Mouse (Mus musculus): ENCODE results near the gene Gm28053. TPM values are rescaled to one million over a fixed set of nuclear protein-coding genes. Genes with fewer than 3 reads are reported as not detected.

Gm28053 gene
- 1.9 and 3.8 TPM in 2 replicates for polyA plus RNA-seq (2014; fragmentation: Nextera tagmentation; extraction: Ambion mirVana)

DNA sequence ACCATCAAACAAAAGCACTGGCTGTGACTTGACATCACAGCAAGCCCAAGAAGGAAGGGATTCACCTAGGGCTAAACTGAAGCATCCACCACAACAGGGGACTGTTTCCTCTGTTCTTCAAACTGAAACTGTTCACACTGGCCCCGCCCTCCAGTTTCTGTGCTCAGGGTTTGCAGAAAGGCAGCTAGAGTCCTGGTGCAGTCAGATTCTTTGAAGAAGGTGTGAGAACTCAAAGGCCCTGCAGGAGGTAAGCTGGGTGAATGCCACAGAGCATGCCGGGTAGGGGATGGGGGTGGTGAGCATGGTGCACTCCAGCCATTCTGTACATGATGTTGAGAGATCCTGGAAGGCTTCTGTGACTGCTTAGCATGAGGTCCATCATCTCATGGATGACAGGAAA is at the start of gene Gm28053, which contains the start of gene Gimap7:
Gene Gm28053 (plus strand): TSS at position 153 of the 400 bp plus-strand sequence.
Gene Gimap7 (plus strand): TSS at position 167 of the 400 bp plus-strand sequence.
- no peaks in the 10 kb centered on the region for H3K4me1 ChIP-seq (ENCODE audit: control insufficient read depth, insufficient read depth, low read length)
- ATAC-seq (ENCODE audit: insufficient number of reproducible peaks, insufficient read depth, low FRiP score, low read depth) = no peak
- no peak within 1 kb of the TSS for H3K9ac ChIP-seq (replicated peaks; ENCODE audit: low read depth, low read length)
- H3K36me3 ChIP-seq (ENCODE audit: control insufficient read depth, insufficient read depth, low read length) = no peaks in the 10 kb centered on the region
- 50% methylated on average over 2 of the region's 2 CpGs for WGBS
- no peak within 1 kb of the TSS for H3K27ac ChIP-seq (ENCODE audit: low read length)
- H3K4me3 ChIP-seq (ENCODE audit: low read depth, low read length) = no peak within 1 kb of the TSS
- H3K4me2 ChIP-seq (replicated peaks; ENCODE audit: low read depth, low read length) = no peak within 1 kb of the TSS
- no peaks in the 10 kb centered on the region for H3K27me3 ChIP-seq (ENCODE audit: control insufficient read depth, insufficient read depth, low read length)
- no peaks in the 10 kb centered on the region for H3K9me3 ChIP-seq (ENCODE audit: control insufficient read depth, low read depth, low read length)

DNA sequence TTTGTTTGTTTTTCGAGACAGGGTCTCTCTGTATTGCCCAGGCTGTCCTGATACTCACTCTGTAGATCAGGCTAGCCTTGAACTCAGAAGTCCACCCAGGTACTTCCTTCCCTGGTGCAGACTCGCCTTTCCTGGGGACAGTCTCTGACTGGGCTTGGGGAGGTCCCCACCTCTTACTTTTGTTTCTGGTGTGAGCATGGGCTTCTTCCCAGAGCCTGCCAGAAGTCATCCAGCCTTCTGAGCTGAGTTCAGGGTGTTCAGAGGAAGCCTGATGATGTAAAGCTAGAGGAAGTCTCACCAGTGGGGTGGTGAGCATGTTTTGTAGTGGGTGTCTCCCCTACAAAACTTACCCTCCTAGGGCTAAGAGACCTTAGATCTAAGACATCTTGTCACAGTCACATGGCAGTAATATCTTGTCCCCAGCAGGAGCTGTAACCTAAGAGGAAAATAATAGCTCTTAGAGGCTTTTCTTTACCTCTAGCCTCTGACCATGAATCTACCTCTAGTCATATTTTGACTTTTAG is 48.9 kb upstream of the Gm28053 start:
- Histone ChIP-seq H3K27me3 (ENCODE audit: control insufficient read depth, insufficient read depth, low read length) (no peaks in the 10 kb centered on the region), H3K4me1 (ENCODE audit: control insufficient read depth, insufficient read depth, low read length) (no peaks in the 10 kb centered on the region), H3K4me3 (ENCODE audit: low read depth, low read length) (no peak overlapping the region), H3K27ac (ENCODE audit: low read length) (no peak overlapping the region), H3K9ac (replicated peaks; ENCODE audit: low read depth, low read length) (no peak overlapping the region), H3K36me3 (ENCODE audit: control insufficient read depth, insufficient read depth, low read length) (no peaks in the 10 kb centered on the region), H3K9me3 (ENCODE audit: control insufficient read depth, low read depth, low read length) (no peaks in the 10 kb centered on the region), H3K4me2 (replicated peaks; ENCODE audit: low read depth, low read length) (no peak overlapping the region)
- 55% methylated on average over 2 of the region's 2 CpGs for WGBS
- ATAC-seq (ENCODE audit: insufficient number of reproducible peaks, insufficient read depth, low FRiP score, low read depth) = no peak

DNA sequence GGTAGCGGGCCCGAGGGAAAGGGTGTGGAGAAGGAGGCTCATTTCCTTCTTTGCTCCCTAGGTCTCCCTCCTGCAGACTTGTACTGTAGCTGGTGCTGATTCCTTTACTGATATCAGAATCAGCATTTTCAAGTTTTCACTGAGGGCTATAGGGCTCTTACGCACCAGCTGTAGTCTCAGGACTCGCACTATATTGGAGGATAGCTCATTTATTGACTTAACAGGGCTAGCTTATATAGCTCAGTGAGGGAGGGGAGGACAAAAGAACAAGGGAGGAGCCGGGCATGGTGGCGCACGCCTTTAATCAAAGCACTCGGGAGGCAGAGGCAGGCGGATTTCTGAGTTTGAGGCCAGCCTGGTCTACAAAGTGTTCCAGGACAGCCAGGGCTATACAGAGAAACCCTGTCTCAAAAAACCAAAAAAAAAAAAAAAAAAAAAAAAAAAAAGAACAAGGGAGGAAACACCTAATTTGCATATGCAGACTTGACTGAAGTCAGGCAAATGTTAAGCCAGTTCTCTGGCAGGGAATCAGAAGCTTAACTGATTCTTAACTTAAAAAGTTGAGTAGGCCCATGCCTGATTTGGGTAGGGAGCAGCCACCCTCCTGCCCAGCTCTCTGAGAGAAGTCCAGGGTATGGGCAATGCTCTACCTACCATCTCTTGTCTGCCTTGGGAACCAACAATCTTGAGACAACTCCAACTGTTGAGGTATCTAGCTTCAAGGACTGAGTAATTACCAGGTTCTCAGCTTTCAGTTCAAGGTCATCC is 43.9 kb upstream of the Gm28053 start:
- 94% methylated on average over 9 of the region's 9 CpGs for WGBS
- H3K36me3 ChIP-seq (ENCODE audit: control insufficient read depth, insufficient read depth, low read length) = no peaks in the 10 kb centered on the region
- no peak overlapping the region for H3K4me3 ChIP-seq (ENCODE audit: low read depth, low read length)
- no peaks in the 10 kb centered on the region for H3K9me3 ChIP-seq (ENCODE audit: control insufficient read depth, low read depth, low read length)
- 0 out of 2 replicates have a peak, but pooled peaks cover 2% of the 10 kb centered on the region for H3K4me1 ChIP-seq (ENCODE audit: control insufficient read depth, insufficient read depth, low read length)
- H3K27ac ChIP-seq (ENCODE audit: low read length) = no peak overlapping the region
- H3K9ac ChIP-seq (replicated peaks; ENCODE audit: low read depth, low read length) = no peak overlapping the region
- H3K4me2 ChIP-seq (replicated peaks; ENCODE audit: low read depth, low read length) = no peak overlapping the region
- ATAC-seq (ENCODE audit: insufficient number of reproducible peaks, insufficient read depth, low FRiP score, low read depth) = no peak
- H3K27me3 ChIP-seq (ENCODE audit: control insufficient read depth, insufficient read depth, low read length) = no peaks in the 10 kb centered on the region

DNA sequence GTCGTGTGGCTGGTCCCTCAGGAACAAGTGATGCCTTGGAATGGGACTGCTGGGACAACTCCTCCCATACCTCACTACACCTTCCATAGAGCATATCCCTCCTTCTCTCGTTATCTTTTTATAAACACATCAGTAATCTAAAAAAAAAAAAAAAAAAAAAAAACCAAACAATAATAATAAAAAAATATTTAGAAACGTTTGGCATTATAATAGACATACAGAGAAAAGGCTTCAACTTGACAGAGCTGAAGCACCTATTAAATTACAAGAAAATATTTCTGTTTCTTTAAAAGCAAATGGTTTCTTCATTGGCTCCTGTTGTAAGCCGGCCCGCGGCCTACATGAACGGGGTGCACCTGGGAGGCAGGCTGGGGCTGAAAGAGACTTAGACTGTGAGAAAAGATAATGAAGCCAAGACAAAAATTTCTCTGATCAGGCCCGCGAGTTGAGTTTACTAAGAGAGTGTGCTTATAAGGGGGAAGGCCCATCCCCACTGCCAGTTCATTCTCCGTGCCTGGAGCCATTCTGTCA is 42.9 kb upstream of the Gm28053 start:
- WGBS = 41% methylated on average over 10 of the region's 10 CpGs
- Histone ChIP-seq H3K4me3 (ENCODE audit: low read depth, low read length) (peak overlapping the region; percentile 26), H3K4me2 (replicated peaks; ENCODE audit: low read depth, low read length) (peak overlapping the region; percentile 36), H3K27me3 (ENCODE audit: control insufficient read depth, insufficient read depth, low read length) (no peaks in the 10 kb centered on the region), H3K4me1 (ENCODE audit: control insufficient read depth, insufficient read depth, low read length) (0 out of 2 replicates have a peak, but pooled peaks cover 2% of the 10 kb centered on the region), H3K9me3 (ENCODE audit: control insufficient read depth, low read depth, low read length) (no peaks in the 10 kb centered on the region), H3K9ac (replicated peaks; ENCODE audit: low read depth, low read length) (no peak overlapping the region), H3K27ac (ENCODE audit: low read length) (no peak overlapping the region; the same call in 1 of the 2 replicates), H3K36me3 (ENCODE audit: control insufficient read depth, insufficient read depth, low read length) (no peaks in the 10 kb centered on the region)
- no peak for ATAC-seq (ENCODE audit: insufficient number of reproducible peaks, insufficient read depth, low FRiP score, low read depth)

DNA sequence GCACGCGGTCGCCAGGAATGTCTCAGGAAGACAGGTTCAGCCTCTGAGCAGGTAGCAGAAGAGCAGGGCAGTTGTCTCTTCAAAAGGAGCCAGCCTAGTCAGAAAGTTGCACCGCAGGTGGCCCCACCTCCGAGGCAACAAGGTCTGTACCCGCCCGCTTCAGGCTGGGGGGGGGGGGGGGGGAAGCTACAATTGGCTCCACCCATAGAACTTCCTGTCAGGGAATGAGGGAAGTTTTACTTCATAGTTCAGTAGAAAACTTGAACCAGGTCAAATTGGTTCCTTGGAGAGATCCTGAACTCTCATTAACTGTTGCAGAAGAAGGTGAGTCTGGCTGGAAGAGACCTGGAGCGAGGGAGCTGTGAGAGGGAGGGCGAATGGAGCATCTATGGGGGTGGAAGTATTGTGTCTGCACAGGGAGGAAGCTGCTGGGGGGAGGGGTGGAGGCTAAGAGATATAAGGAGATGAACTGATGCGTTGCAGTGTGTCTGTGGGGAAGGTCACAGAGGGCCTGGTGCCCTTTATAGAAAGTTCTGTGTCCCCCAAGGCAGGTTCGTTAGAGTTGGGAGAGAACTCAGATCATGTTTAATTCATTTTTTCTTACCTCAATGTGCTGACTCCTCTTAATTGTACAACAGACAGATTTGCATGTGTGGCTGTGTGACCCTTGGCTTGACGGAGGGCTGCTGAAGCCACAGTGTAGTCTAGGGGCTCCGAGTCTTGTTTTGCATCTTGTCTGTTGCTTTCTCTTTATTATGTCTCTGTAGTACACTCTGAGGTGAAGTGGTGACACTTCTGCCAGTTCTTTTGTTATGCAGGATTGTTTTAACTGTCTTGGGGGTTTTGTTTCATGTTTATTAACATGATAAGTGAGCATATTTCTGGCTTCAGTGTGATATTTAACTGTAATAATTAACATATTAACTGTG is 42.2 kb upstream of the Gm28053 start, which contains the start of gene Gimap9:
Gene Gimap9 (plus strand): TSS at position 199 of the 929 bp plus-strand sequence.
- no peak for ATAC-seq (ENCODE audit: insufficient number of reproducible peaks, insufficient read depth, low FRiP score, low read depth)
- H3K27ac ChIP-seq (ENCODE audit: low read length) = no peak within 1 kb of the TSS; the same call in 1 of the 2 replicates
- H3K36me3 ChIP-seq (ENCODE audit: control insufficient read depth, insufficient read depth, low read length) = no peaks in the 10 kb centered on the region
- no peak within 1 kb of the TSS for H3K9ac ChIP-seq (replicated peaks; ENCODE audit: low read depth, low read length)
- 0 out of 2 replicates have a peak, but pooled peaks cover 2% of the 10 kb centered on the region for H3K4me1 ChIP-seq (ENCODE audit: control insufficient read depth, insufficient read depth, low read length)
- peak within 1 kb of the TSS; percentile 36 for H3K4me2 ChIP-seq (replicated peaks; ENCODE audit: low read depth, low read length)
- WGBS = 29% methylated on average over 13 of the region's 13 CpGs
- H3K4me3 ChIP-seq (ENCODE audit: low read depth, low read length) = peak within 1 kb of the TSS; percentile 26
- no peaks in the 10 kb centered on the region for H3K9me3 ChIP-seq (ENCODE audit: control insufficient read depth, low read depth, low read length)
- H3K27me3 ChIP-seq (ENCODE audit: control insufficient read depth, insufficient read depth, low read length) = no peaks in the 10 kb centered on the region

DNA sequence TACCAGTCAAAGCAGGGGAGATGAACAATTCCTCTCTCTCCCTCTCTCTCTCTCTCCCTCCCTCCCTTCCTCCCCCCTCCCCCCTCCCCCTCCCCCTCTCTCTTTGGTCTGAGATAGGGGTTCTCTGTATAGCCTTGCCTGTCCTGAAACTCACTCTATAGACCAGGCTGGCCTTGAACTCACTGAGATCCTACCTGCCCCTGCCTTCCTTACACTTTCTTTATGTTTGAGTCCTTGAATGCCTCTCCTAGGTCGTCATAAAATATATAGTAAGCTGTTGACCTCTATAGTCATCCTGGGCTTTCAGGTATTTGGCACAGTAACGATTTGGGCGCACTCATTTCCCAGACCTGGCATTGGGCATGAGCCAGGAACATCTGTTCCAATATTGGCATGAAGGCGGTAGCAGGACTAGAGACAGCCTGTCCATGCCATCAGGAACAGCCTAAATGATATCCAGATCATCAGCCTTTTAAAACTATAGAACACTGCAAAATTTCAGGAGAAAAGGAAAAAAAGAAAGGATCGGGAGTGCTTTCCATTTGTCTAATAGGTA is 41.5 kb upstream of the Gm28053 start:
- no peak for ATAC-seq (ENCODE audit: insufficient number of reproducible peaks, insufficient read depth, low FRiP score, low read depth)
- H3K9ac ChIP-seq (replicated peaks; ENCODE audit: low read depth, low read length) = no peak overlapping the region
- H3K9me3 ChIP-seq (ENCODE audit: control insufficient read depth, low read depth, low read length) = no peaks in the 10 kb centered on the region
- H3K27me3 ChIP-seq (ENCODE audit: control insufficient read depth, insufficient read depth, low read length) = no peaks in the 10 kb centered on the region
- H3K4me2 ChIP-seq (replicated peaks; ENCODE audit: low read depth, low read length) = peak overlapping the region; percentile 36; the same call in 1 of the 2 replicates
- H3K36me3 ChIP-seq (ENCODE audit: control insufficient read depth, insufficient read depth, low read length) = no peaks in the 10 kb centered on the region
- WGBS = 83% methylated on average over 5 of the region's 5 CpGs
- no peak overlapping the region for H3K27ac ChIP-seq (ENCODE audit: low read length)
- H3K4me3 ChIP-seq (ENCODE audit: low read depth, low read length) = no peak overlapping the region
- 0 out of 2 replicates have a peak, but pooled peaks cover 2% of the 10 kb centered on the region for H3K4me1 ChIP-seq (ENCODE audit: control insufficient read depth, insufficient read depth, low read length)

DNA sequence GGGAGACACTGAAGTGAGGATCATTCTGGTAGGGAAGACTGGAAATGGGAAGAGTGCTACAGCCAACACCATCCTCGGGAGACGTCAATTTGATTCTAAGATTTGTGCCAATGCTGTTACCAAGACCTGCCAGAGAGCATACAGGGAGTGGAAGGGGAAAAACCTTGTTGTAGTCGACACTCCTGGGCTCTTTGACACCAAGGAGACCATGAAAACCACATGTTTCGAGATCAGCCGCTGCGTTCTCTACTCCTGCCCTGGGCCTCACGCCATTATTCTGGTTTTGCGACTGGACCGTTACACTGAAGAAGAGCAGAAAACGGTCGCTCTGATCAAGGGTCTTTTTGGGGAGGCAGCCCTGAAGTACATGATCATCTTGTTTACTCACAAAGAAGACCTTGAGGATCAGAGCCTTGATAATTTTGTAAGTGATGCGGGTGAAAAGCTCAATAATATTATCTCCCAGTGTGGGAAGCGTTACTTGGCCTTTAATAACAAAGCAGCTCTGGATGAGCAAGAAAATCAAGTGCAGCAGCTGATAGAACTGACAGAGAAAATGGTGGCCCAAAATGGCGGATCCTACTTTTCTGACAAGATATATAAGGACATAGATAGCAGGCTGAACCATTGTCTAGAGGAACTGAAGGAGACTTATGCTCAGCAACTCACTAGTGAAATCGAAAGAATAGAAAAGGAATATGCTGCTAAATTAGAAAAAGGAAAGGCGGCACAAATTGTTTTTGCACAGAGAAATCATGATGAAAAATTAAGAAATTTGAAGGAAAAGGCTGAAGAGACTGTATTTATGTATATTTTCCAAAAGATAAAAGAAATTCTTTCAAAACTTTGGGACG is 40.7 kb upstream of the Gm28053 start:
- Histone ChIP-seq H3K36me3 (ENCODE audit: control insufficient read depth, insufficient read depth, low read length) (no peaks in the 10 kb centered on the region), H3K27ac (ENCODE audit: low read length) (no peak overlapping the region), H3K9ac (replicated peaks; ENCODE audit: low read depth, low read length) (no peak overlapping the region), H3K4me3 (ENCODE audit: low read depth, low read length) (no peak overlapping the region), H3K27me3 (ENCODE audit: control insufficient read depth, insufficient read depth, low read length) (no peaks in the 10 kb centered on the region), H3K4me1 (ENCODE audit: control insufficient read depth, insufficient read depth, low read length) (0 out of 2 replicates have a peak, but pooled peaks cover 2% of the 10 kb centered on the region), H3K4me2 (replicated peaks; ENCODE audit: low read depth, low read length) (no peak overlapping the region), H3K9me3 (ENCODE audit: control insufficient read depth, low read depth, low read length) (no peaks in the 10 kb centered on the region)
- 91% methylated on average over 17 of the region's 17 CpGs for WGBS
- ATAC-seq (ENCODE audit: insufficient number of reproducible peaks, insufficient read depth, low FRiP score, low read depth) = no peak

Measured in stomach, embryonic 14.5 days (tissue).